In the genomic region with DNA sequence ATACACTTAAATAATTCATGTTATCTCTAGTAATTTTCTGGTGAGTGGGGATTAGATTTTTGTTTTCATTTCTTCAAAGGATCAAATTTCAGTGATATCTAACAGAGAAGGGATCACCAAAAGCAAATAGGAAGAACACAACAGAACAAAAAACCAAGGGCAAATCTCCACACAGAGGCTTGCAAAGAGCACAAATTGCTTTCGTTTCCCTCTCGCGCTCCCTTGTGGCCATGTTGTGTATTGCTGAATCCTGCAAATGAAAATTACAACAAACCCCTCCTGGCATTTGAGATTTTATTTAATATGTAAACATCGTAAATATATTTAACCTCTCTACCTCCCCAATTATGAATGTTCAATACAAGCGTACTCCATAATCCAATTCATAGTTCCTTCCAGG, we compare ENCODE assay signal across 10 mouse cellular contexts.
DNase-seq lines count a peak whose midpoint lies in the region; ATAC-seq and TF ChIP-seq lines count a peak whose summit lies in the region.
"Had no signal": no experiment of that assay in that cellular context is flagged by ENCODE, and none has a peak within 500 bp of the region (broad histone marks: within the 10 kb centered on the region; RNA-seq: fewer than 3 reads in every experiment).

No protein-coding gene starts in this region.

- TF ChIP-seq POLR2A in MEL (IDR thresholded peaks at IDR 0.05; ENCODE audit: control insufficient read depth in 1 of 2, insufficient read depth in 1 of 2, low read depth in 1 of 2, low read length in 2 of 2, poor library complexity in 1 of 2), result no peak

- no peaks in the 10 kb centered on the region for H3K79me2 ChIP-seq in MEL (ENCODE audit: control insufficient read depth, insufficient read depth, low read length, poor library complexity)

- peak; percentile 21 for TF ChIP-seq RAD21 in MEL (IDR thresholded peaks at IDR 0.05; ENCODE audit: low read depth, low read length)

- H3K4me1 ChIP-seq in MEL (ENCODE audit: control insufficient read depth in 1 of 2, insufficient read depth in 2 of 2, low read length in 2 of 2), result no peaks in the 10 kb centered on the region
- H3K4me1 ChIP-seq: limb, embryonic 15.5 days; stomach, embryonic 15.5 days had no signal

- no peak overlapping the region for H3K9ac ChIP-seq in MEL (ENCODE audit: control insufficient read depth, low read depth, low read length, poor library complexity, severe bottlenecking)
- H3K9ac ChIP-seq: limb, embryonic 15.5 days; stomach, embryonic 15.5 days had no signal

- TF ChIP-seq CTCF in MEL (IDR thresholded peaks at IDR 0.05 in 2 of 3, conservative IDR thresholded peaks at IDR 0.05 in 1 of 3; ENCODE audit: control insufficient read depth in 1 of 3, insufficient read depth in 1 of 3, low read depth in 2 of 3, low read length in 3 of 3, poor library complexity in 1 of 3, severe bottlenecking in 1 of 3), result peak; percentile 12 to 30 (median 21); a peak in 2 of 6 replicates

- no peak for TF ChIP-seq EP300 in MEL (IDR thresholded peaks at IDR 0.05; ENCODE audit: low read depth in 1 of 2, low read length in 2 of 2)

- DNase-seq in layer of hippocampus, adult 11-12 months (ENCODE audit: low spot score), result peak; percentile 59
- DNase-seq in layer of hippocampus, adult 9-11 months, result no peak
- peak; percentile 12 for DNase-seq in MEL (ENCODE audit: low read depth, low spot score)
- peak; percentile 55 to 61 for DNase-seq in cerebellum, adult 18-20 months
- peak; percentile 41 to 64 for DNase-seq in frontal cortex, postnatal 36 days (ENCODE audit: low spot score in 2 of 2)
- peak; percentile 80 to 83 for DNase-seq in kidney, postnatal 4 days
- DNase-seq in natural killer cell, adult 2 months (ENCODE audit: low spot score in 2 of 2), result no peak

- peak; percentile 81 for ATAC-seq in megakaryocyte progenitor cell, adult 5-6 weeks (replicated peaks; ENCODE audit: poor library complexity)

- no peak overlapping the region for H3K4me3 ChIP-seq in MEL (ENCODE audit: control insufficient read depth in 1 of 2, insufficient read depth in 1 of 2, low read depth in 2 of 2, low read length in 2 of 2)
- H3K4me3 ChIP-seq: limb, embryonic 15.5 days; stomach, embryonic 15.5 days had no signal

- H3K36me3 ChIP-seq in MEL (ENCODE audit: control insufficient read depth in 1 of 2, insufficient read depth in 2 of 2, low read length in 2 of 2), result no peaks in the 10 kb centered on the region
- H3K36me3 ChIP-seq: limb, embryonic 15.5 days; stomach, embryonic 15.5 days had no signal

- H3K9me3 ChIP-seq in MEL (replicated peaks; ENCODE audit: insufficient read depth, low read length), result no peaks in the 10 kb centered on the region
- H3K9me3 ChIP-seq: limb, embryonic 15.5 days; stomach, embryonic 15.5 days had no signal

- no peak overlapping the region for H3K27ac ChIP-seq in MEL (ENCODE audit: control insufficient read depth, low read depth, low read length)
- H3K27ac ChIP-seq: limb, embryonic 15.5 days; stomach, embryonic 15.5 days had no signal

- no peaks in the 10 kb centered on the region for H3K27me3 ChIP-seq in MEL (ENCODE audit: control insufficient read depth in 1 of 2, insufficient read depth in 2 of 2, low read length in 2 of 2)
- H3K27me3 ChIP-seq: limb, embryonic 15.5 days; stomach, embryonic 15.5 days had no signal

TF ChIP-seq in MEL, 35 proteins besides CTCF, POLR2A, EP300 and RAD21:
- TF ChIP-seq SIN3A (IDR thresholded peaks at IDR 0.05; ENCODE audit: low read length) (no peak), SMC3 (IDR thresholded peaks at IDR 0.05; ENCODE audit: low read depth, low read length) (peak; percentile 29)

Comparison
In these comparisons a context has a peak if more than half of its experiments do, and no peak if none do; other contexts are left out.
1. DNase-seq: peak in layer of hippocampus, adult 11-12 months (single experiment), MEL (single experiment), cerebellum, adult 18-20 months (2 of 2), frontal cortex, postnatal 36 days (2 of 2) and kidney, postnatal 4 days (2 of 2); none in layer of hippocampus, adult 9-11 months (single experiment) and natural killer cell, adult 2 months (0 of 2).